Mouse (Mus musculus): ENCODE measurements around the gene Nagpa.

DNA sequence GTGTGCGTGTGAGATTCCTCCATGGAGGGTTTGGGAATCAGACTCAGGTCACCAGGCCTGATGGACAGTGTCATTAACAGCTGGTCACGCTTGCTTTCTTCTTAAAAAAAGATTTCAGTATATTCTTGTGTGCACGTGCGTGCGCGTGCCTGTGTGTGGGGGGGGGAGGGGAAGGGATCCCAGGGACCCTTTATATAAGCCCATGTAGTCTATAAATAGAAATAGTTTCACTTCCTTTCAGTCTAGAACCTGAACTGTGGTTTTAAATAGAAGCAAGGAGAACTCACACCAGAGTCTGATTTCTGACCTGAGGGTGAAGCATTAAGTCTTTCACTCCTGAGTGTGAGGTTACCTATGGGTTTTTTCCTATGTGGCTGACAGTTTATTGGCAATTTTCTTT, 39.5 kb downstream of the Nagpa start:
- TF ChIP-seq POLR2A (IDR thresholded peaks at IDR 0.05; ENCODE audit: extremely low read depth, insufficient read depth, low read length) (no peak), CTCF (IDR thresholded peaks at IDR 0.05; ENCODE audit: low read depth, low read length) (no peak)
